Mouse (Mus musculus) mesoderm, embryonic 11.5 days (tissue): ENCODE results near the gene Ppil6.
A peak's percentile ranks its signal among the peaks of the same experiment; 100 is the strongest.

ENCODE experiments used
- DNase-seq: peaks from one replicate; pipeline ENCODE4 v3.0.0-alpha.2; 2012; ENCODE audit warnings: low read depth, low spot score

Gene Ppil6

GRCm38 (mm10) chr10:41525696-41526095 lies 35.5 kb downstream of the Ppil6 start:
- DNase-seq, result no peak

- DNase-seq, result no peak
Measured at GRCm38 (mm10) chr10:41529972-41530371, 39.7 kb downstream of the Ppil6 start.

- DNase-seq, result no peak
Measured at GRCm38 (mm10) chr10:41535991-41536390, 45.8 kb downstream of the Ppil6 start.

- DNase-seq, result no peak
Measured at GRCm38 (mm10) chr10:41536714-41537113, 46.5 kb downstream of the Ppil6 start.

GRCm38 (mm10) chr10:41537226-41537982 lies 47.2 kb downstream of the Ppil6 start:
- no peak for DNase-seq

GRCm38 (mm10) chr10:41537983-41538330 lies 47.7 kb downstream of the Ppil6 start:
- DNase-seq, result no peak

DNA sequence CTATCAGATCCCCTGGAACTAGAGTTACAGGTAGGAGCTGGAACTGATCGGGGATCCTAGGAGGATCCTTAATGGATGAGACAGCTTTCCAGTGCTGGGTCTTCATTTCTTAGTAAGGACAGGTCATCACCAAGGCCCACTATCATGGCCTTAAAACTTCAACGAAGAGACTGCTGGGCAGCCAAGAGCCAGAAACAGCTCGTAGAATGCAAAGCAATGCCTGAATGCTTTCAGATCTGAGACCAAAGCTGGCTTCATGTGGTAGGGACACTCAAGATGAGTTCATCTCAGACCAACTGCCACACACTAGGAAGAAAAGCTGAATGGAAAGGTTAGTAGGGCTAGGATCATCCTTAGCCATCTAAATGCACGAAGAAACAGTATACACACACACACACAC lies 48.7 kb downstream of the Ppil6 start:
- DNase-seq, result no peak

GRCm38 (mm10) chr10:41542057-41542456 lies 51.8 kb downstream of the Ppil6 start:
- DNase-seq, result no peak

- no peak for DNase-seq
Measured at GRCm38 (mm10) chr10:41543439-41543838, 53.2 kb downstream of the Ppil6 start.

- DNase-seq, result no peak
Measured at GRCm38 (mm10) chr10:41543844-41544243, 53.6 kb downstream of the Ppil6 start.

DNA sequence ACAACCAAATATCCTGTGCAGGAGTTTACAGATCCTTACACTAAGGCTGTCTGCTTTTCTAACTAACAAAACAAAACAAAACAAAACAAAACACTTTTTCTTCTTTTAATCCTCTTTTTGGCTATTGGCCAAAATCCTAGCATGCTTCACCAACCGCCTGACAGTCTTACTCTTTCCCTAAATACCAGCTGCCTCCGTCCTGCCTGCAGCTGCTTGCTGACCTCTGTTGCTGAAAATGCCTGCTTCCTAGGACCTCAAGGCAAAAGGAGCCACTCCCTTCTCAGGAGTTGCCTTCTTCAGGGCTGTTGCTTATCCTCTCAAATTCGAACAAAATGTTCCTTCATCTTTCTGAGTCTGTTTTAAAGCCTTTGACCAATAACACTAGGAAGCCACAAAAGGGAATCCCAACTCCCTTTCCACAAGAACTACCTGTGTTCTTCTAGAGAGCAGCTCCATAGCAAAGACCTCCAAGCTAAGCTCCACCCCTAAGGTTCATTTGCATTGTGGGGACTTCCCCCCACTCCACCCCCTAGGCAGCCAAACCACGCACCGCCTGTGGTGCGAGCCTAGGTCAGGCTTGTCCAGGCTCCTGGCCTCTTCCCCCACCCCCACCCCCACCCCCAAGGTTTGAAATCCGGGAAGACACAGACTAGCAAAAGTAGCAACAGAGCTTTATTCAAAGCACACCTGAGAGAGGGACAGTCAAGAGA lies 54.4 kb downstream of the Ppil6 start:
- no peak for DNase-seq

- DNase-seq, result no peak
Measured at GRCm38 (mm10) chr10:41545224-41545755, 55.1 kb downstream of the Ppil6 start.

DNA sequence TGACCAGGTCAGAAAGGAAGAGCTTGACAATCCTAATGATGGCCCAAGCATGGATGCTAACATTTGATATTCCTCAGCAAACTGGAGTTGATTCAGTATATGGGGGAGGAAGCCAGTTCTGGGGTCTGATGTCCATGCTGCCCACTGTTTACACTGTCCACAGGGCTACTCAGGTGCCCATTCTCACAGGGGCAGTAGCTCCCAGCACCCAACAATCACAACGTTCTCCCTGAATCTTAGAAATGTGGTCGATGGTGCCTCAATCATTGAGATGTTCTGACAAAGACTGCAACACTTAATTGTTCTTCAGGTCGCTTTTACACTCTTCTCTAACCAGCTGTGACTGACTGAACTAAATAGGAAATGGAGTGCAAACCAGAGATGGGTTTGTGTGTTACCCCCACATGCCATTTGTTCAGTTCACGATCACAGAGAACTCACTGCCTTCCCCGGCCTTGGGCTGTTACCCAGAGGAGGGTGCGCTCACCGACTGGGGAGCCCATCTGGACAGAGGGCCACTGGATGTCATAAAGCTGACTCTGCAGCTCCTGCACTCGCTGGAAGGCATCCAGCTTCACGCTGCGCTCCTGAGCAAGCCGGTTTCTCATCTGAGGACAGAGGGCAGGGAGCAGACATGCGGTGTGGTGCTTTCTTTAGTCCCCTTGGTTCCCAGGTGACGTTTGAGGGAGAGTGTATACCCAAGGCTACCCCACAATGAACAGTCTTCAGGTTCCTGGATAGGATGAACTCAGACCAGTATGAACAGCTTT lies 56.3 kb downstream of the Ppil6 start:
- DNase-seq, result no peak

DNA sequence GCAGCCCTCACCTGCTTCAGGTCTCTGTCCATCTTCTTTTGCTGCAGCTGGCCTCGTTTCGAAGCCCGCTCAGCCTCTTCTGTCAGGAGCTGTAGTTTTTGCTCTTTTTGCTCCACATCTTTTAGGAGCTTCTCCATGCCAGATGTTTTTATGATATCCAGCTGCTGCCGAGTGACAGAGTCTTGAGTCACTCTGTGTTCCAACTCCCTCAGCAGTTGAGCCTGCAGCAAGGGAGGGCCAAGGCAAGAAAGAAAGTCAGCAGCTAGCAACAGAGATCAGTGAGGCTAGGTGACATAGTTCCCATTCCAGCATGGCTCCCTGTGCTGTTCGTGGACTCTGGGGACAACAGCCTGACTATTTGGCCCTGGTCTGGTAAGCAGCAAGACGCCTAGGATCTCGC lies 60.5 kb downstream of the Ppil6 start:
- no peak for DNase-seq

DNA sequence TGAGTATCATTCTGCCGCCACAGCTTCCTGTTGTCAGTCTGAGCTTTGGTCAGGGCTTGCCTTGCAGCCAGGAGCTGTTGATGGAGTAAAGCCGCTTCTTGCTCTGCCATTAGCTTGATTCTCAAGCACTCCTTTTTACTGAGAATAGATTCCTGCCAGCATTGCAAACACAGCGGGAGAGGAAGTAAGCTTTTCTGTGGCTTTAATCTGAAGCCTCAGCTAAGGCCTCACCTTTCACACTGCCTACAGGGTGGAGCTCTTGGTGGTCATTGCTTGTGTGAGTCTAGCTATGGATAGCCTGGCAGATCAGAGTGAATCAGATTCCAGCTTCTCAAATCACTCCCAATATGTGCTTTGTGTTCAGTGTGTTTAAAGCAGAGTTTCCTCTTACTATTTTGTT lies 62.1 kb downstream of the Ppil6 start:
- no peak for DNase-seq

- peak; percentile 56 for DNase-seq
Measured at GRCm38 (mm10) chr10:41552847-41553589, 62.8 kb downstream of the Ppil6 start.

GRCm38 (mm10) chr10:41553711-41554110 lies 63.5 kb downstream of the Ppil6 start:
- DNase-seq, result no peak

DNA sequence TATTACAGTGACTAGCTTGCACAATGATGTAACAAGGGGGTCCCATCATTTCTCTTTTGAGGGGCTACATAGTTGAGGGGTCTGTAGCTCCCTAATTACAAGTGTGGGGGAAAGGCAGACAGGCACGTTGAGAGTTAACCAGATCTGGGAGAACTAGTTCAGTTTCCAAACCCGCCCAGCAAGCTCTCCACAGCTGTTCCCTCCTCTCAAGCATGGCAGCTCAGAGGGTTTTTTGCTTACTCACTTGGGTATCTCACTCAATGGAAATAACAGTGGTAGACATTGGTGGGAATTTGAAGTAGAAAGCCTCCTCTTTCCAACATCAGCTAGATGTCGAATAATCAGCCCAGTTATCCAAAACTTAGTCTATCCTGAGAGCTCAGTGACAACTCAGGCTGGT lies 64.8 kb downstream of the Ppil6 start:
- no peak for DNase-seq

- DNase-seq, result no peak
Measured at GRCm38 (mm10) chr10:41558401-41558800, 68.2 kb downstream of the Ppil6 start.

GRCm38 (mm10) chr10:41561701-41562395 lies 71.6 kb downstream of the Ppil6 start:
- no peak for DNase-seq
